Mouse (Mus musculus) ES-E14 (cell line): ENCODE measurements around the gene Ina. TPM values are rescaled to one million over a fixed set of nuclear protein-coding genes. Genes with fewer than 3 reads are reported as not detected.

Experiments used
- DNase-seq: peaks from one replicate; pipeline ENCODE4 v3.0.0-alpha.2; 2013; ENCODE audit warnings: low read depth, low spot score
- H3K27ac ChIP-seq: 2 replicates; pipeline ENCODE4 v1.5.1; 2012; ENCODE audit warnings: low read depth, mild to moderate bottlenecking, low read length, moderate library complexity, mixed read lengths; ENCODE audit not compliant: poor library complexity, insufficient read depth, severe bottlenecking
- H3K36me3 ChIP-seq: 2 replicates; pipeline ENCODE4 v1.6.1; 2012; ENCODE audit warnings: mild to moderate bottlenecking, low read length, moderate library complexity, mixed read lengths; ENCODE audit not compliant: control insufficient read depth, poor library complexity, insufficient read depth, severe bottlenecking
- H3K4me1 ChIP-seq, 2 experiments: fragments of 150-350 bp in 1 of 2; sonication (generic) in 1 of 2; 2 replicates each; pipeline ENCODE4 v1.6.1; 2012; ENCODE audit warnings: low read length in 2 of 2, mild to moderate bottlenecking in 1 of 2, mixed read lengths in 1 of 2; ENCODE audit not compliant: control insufficient read depth in 2 of 2, insufficient read depth in 2 of 2, poor library complexity in 1 of 2
- H3K4me3 ChIP-seq, 2 experiments: fragments of 150-350 bp in 1 of 2; sonication (generic) in 1 of 2; 2 replicates each; pipeline ENCODE4 v1.5.1; 2012; ENCODE audit warnings: low read length in 2 of 2, low read depth in 1 of 2, mild to moderate bottlenecking in 1 of 2, mixed read lengths in 1 of 2; ENCODE audit not compliant: insufficient read depth in 1 of 2, poor library complexity in 1 of 2, severe bottlenecking in 1 of 2
- H3K9ac ChIP-seq: 2 replicates; pipeline ENCODE4 v1.6.1; 2012; ENCODE audit warnings: low read depth, mild to moderate bottlenecking, low read length, mixed read lengths; ENCODE audit not compliant: poor library complexity, insufficient read depth, severe bottlenecking
- H3K9me3 ChIP-seq: fragments of 150-350 bp; sonication (generic); 2 replicates; pipeline ENCODE4 v1.6.1; 2012; ENCODE audit warnings: low read depth, mild to moderate bottlenecking, low read length; ENCODE audit not compliant: control insufficient read depth, insufficient read depth
- CHD2 ChIP-seq: IDR thresholded peaks from 2 replicates; pipeline ENCODE4 v1.6.1; 2014; ENCODE audit warnings: mild to moderate bottlenecking, low read depth, low read length, inconsistent platforms
- HCFC1 ChIP-seq: IDR thresholded peaks from 2 replicates; pipeline ENCODE4 v1.6.1; 2012; ENCODE audit warnings: low read length, inconsistent platforms, borderline replicate concordance; ENCODE audit not compliant: insufficient read depth
- ZNF384 ChIP-seq: IDR thresholded peaks from 2 replicates; pipeline ENCODE4 v1.6.1; 2012; ENCODE audit warnings: low read depth, low read length, inconsistent platforms
- in situ Hi-C, 2 experiments: fragments of 600-800 bp; cut with MboI; formaldehyde crosslinking; loops; one replicate each; pipeline ENCODE4 v1.15.1; 2025; ENCODE audit warnings: low sequenced_read_pairs in 2 of 2, inconsistent platforms in 1 of 2; ENCODE audit not compliant: unreplicated experiment in 2 of 2
- total RNA-seq: library from RNA; depleted of rRNA; stranded (reverse); fragments of 300-350 nt; gene quantifications from 2 replicates; pipeline ENCODE4 v1.2.3, GENCODE M21; 2012; rRNA removed

Ina gene
- total RNA-seq, 1 experiment: 9.8 TPM

DNA sequence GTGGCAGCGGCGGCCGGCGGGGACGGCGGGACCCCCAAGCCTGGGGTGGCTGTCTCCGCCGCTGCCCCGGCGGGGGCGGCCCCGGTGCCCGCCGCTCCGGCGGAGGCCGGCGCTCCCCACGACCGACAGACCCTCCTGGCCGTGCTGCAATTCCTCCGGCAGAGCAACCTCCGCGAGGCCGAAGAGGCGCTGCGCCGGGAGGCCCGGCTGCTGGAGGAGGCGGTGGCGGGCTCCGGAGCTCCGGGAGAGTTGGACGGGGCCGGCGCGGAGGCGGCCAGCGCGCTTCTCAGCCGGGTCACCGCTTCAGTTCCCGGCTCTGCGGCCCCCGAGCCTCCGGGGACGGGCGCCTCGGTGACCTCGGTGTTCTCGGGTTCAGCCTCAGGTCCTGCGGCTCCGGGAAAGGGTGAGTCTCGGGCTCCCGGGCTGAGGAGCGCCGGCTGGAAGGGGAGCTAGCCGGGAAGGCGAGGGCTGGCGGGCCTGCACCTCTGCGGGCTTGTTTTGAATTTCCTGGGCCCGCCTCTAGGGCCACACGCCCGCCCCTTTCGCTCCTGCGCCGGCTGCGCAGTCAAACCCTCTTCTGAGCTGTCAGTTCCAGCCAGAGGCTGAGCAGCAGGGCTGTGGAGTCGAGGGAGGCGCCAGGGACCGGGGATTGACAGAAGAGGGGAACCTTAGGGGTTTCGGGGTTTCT is 53.6 kb downstream of the Ina start:
- peak overlapping the region; percentile 89 to 90 for H3K4me3 ChIP-seq
- H3K9me3 ChIP-seq: no peaks in the 10 kb centered on the region
- peak; percentile 69 for DNase-seq
- peaks cover 6% of the 10 kb centered on the region for H3K36me3 ChIP-seq
- H3K9ac ChIP-seq: peak overlapping the region; percentile 90
- in situ Hi-C loops: no loop called here
- peaks cover 0 to 7% of the 10 kb centered on the region in 2 experiments; a peak in 1 of 4 replicates for H3K4me1 ChIP-seq
- H3K27ac ChIP-seq: peak overlapping the region; percentile 70
- no peak for TF ChIP-seq ZNF384
- no peak for TF ChIP-seq CHD2
- no peak for TF ChIP-seq HCFC1

Other genes starting within 250 kb of the Ina start
- 26.9 and 27.0 TPM in 2 replicates for gene Nt5c2, start 455 bp downstream of the Ina start, total RNA-seq
- 34.0 and 40.2 TPM in 2 replicates for gene Pcgf6, start 36.2 kb downstream of the Ina start, total RNA-seq
- gene Taf5, start 53.0 kb downstream of the Ina start, total RNA-seq: 17.1 and 19.2 TPM in 2 replicates
- 236 and 385 TPM in 2 replicates for gene Usmg5, start 75.9 kb downstream of the Ina start, total RNA-seq
- gene Pdcd11, start 76.1 kb downstream of the Ina start, total RNA-seq: 117 and 129 TPM in 2 replicates
- gene Calhm2, start 123.6 kb downstream of the Ina start, total RNA-seq: 3.2 and 5.5 TPM in 2 replicates
- gene Calhm1, start 129.6 kb downstream of the Ina start, total RNA-seq: not detected in 2 replicates
- gene Calhm3, start 143.1 kb downstream of the Ina start, total RNA-seq: 2.8 and 3.8 TPM in 2 replicates
- 10.2 and 14.7 TPM in 2 replicates for gene Neurl1a, start 164.1 kb downstream of the Ina start, total RNA-seq